Mouse (Mus musculus) spleen, postnatal 14 days (tissue): Measurements from ENCODE around the gene Ntn3.
A peak's percentile ranks its signal among the peaks of the same experiment; 100 is the strongest.

Source experiments
- DNase-seq, 2 experiments: peaks; one replicate each; pipeline ENCODE4 v3.0.0; 2021 to 2022; ENCODE audit warnings: low spot score in 2 of 2

The Ntn3 gene

GRCm38 (mm10) chr17:24191481-24191880, 17.9 kb downstream of the Ntn3 start:
- DNase-seq: no peak

- DNase-seq: no peak
Measured at GRCm38 (mm10) chr17:24190934-24191333, 18.4 kb downstream of the Ntn3 start.

- DNase-seq: no peak
Measured at GRCm38 (mm10) chr17:24174259-24174658, 35.1 kb downstream of the Ntn3 start.

GRCm38 (mm10) chr17:24173423-24173822, 35.9 kb downstream of the Ntn3 start:
- peak; percentile 45 to 72 for DNase-seq

- DNase-seq: no peak
Measured at GRCm38 (mm10) chr17:24171738-24172137, 37.6 kb downstream of the Ntn3 start.

GRCm38 (mm10) chr17:24170729-24171128, 38.6 kb downstream of the Ntn3 start:
- no peak for DNase-seq

- DNase-seq: no peak
Measured at GRCm38 (mm10) chr17:24170125-24170524, 39.2 kb downstream of the Ntn3 start.

- DNase-seq: peak; percentile 87 to 91
Measured at GRCm38 (mm10) chr17:24169317-24170065, 39.8 kb downstream of the Ntn3 start, which contains the start of gene Atp6v0c. TSS of gene Atp6v0c (minus strand) at chr17:24169702.

GRCm38 (mm10) chr17:24168590-24169277, 40.6 kb downstream of the Ntn3 start:
- peak; percentile 40 to 61 for DNase-seq

GRCm38 (mm10) chr17:24167891-24168505, 41.3 kb downstream of the Ntn3 start:
- no peak for DNase-seq

GRCm38 (mm10) chr17:24167120-24167519, 42.2 kb downstream of the Ntn3 start:
- no peak for DNase-seq

GRCm38 (mm10) chr17:24164566-24165259, 44.6 kb downstream of the Ntn3 start:
- no peak for DNase-seq

GRCm38 (mm10) chr17:24163176-24163962, 46.0 kb downstream of the Ntn3 start, which contains the start of gene Amdhd2:
TSS of gene Amdhd2 (minus strand) at chr17:24163766.
- DNase-seq: peak; percentile 84 to 93

- DNase-seq: no peak
Measured at GRCm38 (mm10) chr17:24162584-24163175, 46.7 kb downstream of the Ntn3 start.

- DNase-seq: no peak
Measured at GRCm38 (mm10) chr17:24161466-24161865, 47.9 kb downstream of the Ntn3 start.

- no peak for DNase-seq
Measured at GRCm38 (mm10) chr17:24157526-24157925, 51.8 kb downstream of the Ntn3 start.

- no peak for DNase-seq
Measured at GRCm38 (mm10) chr17:24157121-24157520, 52.2 kb downstream of the Ntn3 start.

GRCm38 (mm10) chr17:24156394-24156793, 52.9 kb downstream of the Ntn3 start:
- DNase-seq: no peak

GRCm38 (mm10) chr17:24155742-24156141, 53.6 kb downstream of the Ntn3 start:
- DNase-seq: no peak

- no peak for DNase-seq
Measured at GRCm38 (mm10) chr17:24154463-24154862, 54.9 kb downstream of the Ntn3 start.
